17 mouse cellular contexts compared by ENCODE assay signal in the genomic region with DNA sequence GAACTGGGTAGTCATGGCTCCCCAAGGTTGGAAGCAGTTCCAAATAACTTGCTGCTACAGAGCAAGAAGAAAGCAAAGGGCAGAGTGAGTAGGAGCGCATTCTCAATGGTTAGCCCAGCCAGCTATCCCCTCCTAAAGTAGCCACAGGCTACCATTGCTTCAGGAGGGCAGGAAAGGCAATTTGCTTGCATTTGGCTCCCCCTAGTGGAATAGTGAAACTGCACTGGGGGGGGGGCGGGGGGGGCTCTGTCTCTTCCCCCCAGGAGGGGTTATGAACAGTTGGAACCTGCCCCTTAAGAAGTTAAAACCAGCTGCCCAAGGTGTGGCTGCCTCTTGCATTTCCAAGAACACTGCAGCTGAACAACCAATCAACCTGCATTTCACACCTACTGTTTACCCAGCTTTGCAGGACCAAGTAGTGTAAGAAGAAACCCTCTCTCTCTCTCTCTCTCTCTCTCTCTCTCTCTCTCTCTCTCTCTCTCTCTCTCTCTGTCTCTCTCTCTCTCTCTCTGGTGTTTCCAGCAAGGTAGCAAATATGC.
A peak's percentile ranks its signal among the peaks of the same experiment; 100 is the strongest.
DNase-seq lines count a peak whose midpoint lies in the region; ATAC-seq and TF ChIP-seq lines count a peak whose summit lies in the region.
"Had no signal": no experiment of that assay in that cellular context is flagged by ENCODE, and none has a peak within 500 bp of the region (broad histone marks: within the 10 kb centered on the region; RNA-seq: fewer than 3 reads in every experiment).

No protein-coding gene starts in this region.

- no peak overlapping the region for H3K4me3 ChIP-seq in left cerebral cortex, adult 2 months
- no peak overlapping the region for H3K4me3 ChIP-seq in E14TG2a.4 (replicated peaks; ENCODE audit: low read length)
- H3K4me3 ChIP-seq in stomach, embryonic 14.5 days (ENCODE audit: low read depth, low read length): no peak overlapping the region
- H3K4me3 ChIP-seq: heart, embryonic 13.5 days had no signal

- 0 out of 2 replicates have a peak, but pooled peaks have one; percentile 42 for ATAC-seq in stomach, embryonic 14.5 days (ENCODE audit: insufficient number of reproducible peaks, insufficient read depth, low FRiP score, low read depth)
- ATAC-seq: intestine, embryonic 16.5 days; liver, postnatal 0 days had no signal

- H3K36me3 ChIP-seq in E14TG2a.4 (ENCODE audit: insufficient read depth, low read length): no peaks in the 10 kb centered on the region
- H3K36me3 ChIP-seq in stomach, embryonic 14.5 days (ENCODE audit: control insufficient read depth, insufficient read depth, low read length): no peaks in the 10 kb centered on the region
- H3K36me3 ChIP-seq: heart, embryonic 13.5 days had no signal

- H3K9ac ChIP-seq in stomach, embryonic 14.5 days (replicated peaks; ENCODE audit: low read depth, low read length): no peak overlapping the region
- H3K9ac ChIP-seq: heart, embryonic 13.5 days; hindbrain, embryonic 14.5 days; liver, postnatal 0 days had no signal

- no peak for DNase-seq in left cerebral cortex, adult 2 months (ENCODE audit: extremely low spot score in 1 of 2, low spot score in 2 of 2)
- no peak for DNase-seq in left cerebral cortex, postnatal 14 days (ENCODE audit: low spot score in 2 of 2)
- peak; percentile 18 for DNase-seq in MN1 (ENCODE audit: low spot score)
- DNase-seq in ovary, postnatal 10 days (ENCODE audit: low spot score): no peak
- DNase-seq in kidney, adult 9 months: no peak
- no peak for DNase-seq in urinary bladder, adult 18-20 months (ENCODE audit: low spot score in 2 of 2)
- DNase-seq: adrenal gland, postnatal 25 days; cerebellum, adult 11-12 months; cerebellum, postnatal 14 days; left cerebral cortex, postnatal 4 days; liver, postnatal 0 days; lung, postnatal 36 days had no signal

- no peak overlapping the region for H3K4me2 ChIP-seq in stomach, embryonic 14.5 days (replicated peaks; ENCODE audit: low read depth, low read length)
- H3K4me2 ChIP-seq: heart, embryonic 13.5 days; hindbrain, embryonic 14.5 days had no signal

- peak; percentile 34 for TF ChIP-seq CTCF in left cerebral cortex, adult 2 months (IDR thresholded peaks at IDR 0.05)
- TF ChIP-seq CTCF in E14TG2a.4 (conservative IDR thresholded peaks at IDR 0.05; ENCODE audit: low read length): peak; percentile 27

- no peaks in the 10 kb centered on the region for H3K4me1 ChIP-seq in E14TG2a.4 (replicated peaks; ENCODE audit: low read depth, low read length)
- no peaks in the 10 kb centered on the region for H3K4me1 ChIP-seq in stomach, embryonic 14.5 days (ENCODE audit: control insufficient read depth, insufficient read depth, low read length)

- WGBS in stomach, embryonic 14.5 days: 39% methylated on average over 2 of the region's 2 CpGs

- H3K27ac ChIP-seq in left cerebral cortex, adult 2 months: no peak overlapping the region
- H3K27ac ChIP-seq in stomach, embryonic 14.5 days (ENCODE audit: low read length): no peak overlapping the region
- H3K27ac ChIP-seq: heart, embryonic 13.5 days; hindbrain, embryonic 14.5 days had no signal

- intact Hi-C loops in left cerebral cortex, adult 2 months (cut with DNase I): no loop called here
- intact Hi-C loops in left cerebral cortex, postnatal 14 days (cut with DNase I): no loop called here

- H3K27me3 ChIP-seq in E14TG2a.4 (ENCODE audit: insufficient read depth, low read length): no peaks in the 10 kb centered on the region
- no peaks in the 10 kb centered on the region for H3K27me3 ChIP-seq in stomach, embryonic 14.5 days (ENCODE audit: control insufficient read depth, insufficient read depth, low read length)
- H3K27me3 ChIP-seq: heart, embryonic 13.5 days had no signal

- no peaks in the 10 kb centered on the region for H3K9me3 ChIP-seq in E14TG2a.4 (ENCODE audit: low read length)
- H3K9me3 ChIP-seq in stomach, embryonic 14.5 days (ENCODE audit: control insufficient read depth, low read depth, low read length): no peaks in the 10 kb centered on the region
- H3K9me3 ChIP-seq: heart, embryonic 13.5 days had no signal
